Mouse (Mus musculus): ENCODE data around the gene RPS10-NUDT3. TPM values are rescaled to one million over a fixed set of nuclear protein-coding genes. Genes with fewer than 3 reads are reported as not detected.

Gene RPS10-NUDT3
- total RNA-seq, 4 experiments from 2014 or later = 2.0 TPM; not detected in 3

DNA sequence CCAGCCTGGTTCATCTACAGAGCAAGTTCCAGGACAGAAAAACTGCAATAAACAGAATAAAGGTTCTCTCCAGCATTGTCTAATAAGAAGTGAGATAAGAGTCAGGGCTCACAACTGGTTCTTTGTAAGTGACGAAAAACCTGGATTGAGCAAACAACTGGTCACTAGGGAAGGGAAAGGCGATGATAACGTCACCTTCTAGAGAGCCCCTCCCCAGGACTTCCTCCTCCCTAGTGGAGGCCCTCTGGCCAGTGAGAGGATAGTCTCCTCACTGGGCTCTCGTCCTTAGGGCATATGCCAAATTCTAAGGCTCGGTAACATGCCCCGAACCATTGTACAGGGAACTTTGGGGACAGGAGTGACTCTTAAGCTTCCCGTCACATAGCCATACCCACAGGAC, 59.0 kb downstream of the RPS10-NUDT3 start:
- DNase-seq (ENCODE audit: low spot score in 2 of 2) = no peak

DNA sequence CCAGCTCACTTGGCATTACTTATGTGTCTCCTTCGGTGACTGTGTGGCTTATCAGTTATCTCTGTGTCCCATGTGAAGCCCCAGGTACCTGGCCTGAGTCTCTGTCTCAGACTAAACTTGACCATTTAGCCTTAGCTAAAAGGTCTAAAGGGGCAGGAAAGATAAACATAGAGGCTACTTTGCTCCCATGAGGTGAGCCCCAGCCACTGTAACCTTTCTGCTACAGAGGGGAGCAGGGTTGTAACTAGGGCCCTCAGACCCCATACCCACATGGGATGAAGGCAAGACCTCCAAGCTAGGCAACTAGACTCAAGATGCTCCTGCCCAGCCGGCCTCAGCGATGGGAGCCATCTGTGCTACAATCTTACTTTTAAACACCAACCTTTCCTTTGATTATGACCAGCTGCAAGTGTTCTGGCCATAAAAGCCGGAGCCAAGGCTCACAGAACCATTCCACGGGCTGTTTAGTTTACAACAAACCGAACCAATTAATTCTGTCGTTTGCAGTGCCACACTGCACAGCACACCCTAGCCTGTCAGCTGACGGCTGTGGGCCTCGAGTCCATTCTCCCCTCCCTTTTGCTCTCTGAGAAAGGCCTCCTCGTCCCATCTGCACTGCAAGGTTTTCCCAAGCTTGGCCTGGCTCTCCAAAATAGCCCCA, 59.8 kb downstream of the RPS10-NUDT3 start:
- no peak for DNase-seq (ENCODE audit: low spot score in 2 of 2)

DNA sequence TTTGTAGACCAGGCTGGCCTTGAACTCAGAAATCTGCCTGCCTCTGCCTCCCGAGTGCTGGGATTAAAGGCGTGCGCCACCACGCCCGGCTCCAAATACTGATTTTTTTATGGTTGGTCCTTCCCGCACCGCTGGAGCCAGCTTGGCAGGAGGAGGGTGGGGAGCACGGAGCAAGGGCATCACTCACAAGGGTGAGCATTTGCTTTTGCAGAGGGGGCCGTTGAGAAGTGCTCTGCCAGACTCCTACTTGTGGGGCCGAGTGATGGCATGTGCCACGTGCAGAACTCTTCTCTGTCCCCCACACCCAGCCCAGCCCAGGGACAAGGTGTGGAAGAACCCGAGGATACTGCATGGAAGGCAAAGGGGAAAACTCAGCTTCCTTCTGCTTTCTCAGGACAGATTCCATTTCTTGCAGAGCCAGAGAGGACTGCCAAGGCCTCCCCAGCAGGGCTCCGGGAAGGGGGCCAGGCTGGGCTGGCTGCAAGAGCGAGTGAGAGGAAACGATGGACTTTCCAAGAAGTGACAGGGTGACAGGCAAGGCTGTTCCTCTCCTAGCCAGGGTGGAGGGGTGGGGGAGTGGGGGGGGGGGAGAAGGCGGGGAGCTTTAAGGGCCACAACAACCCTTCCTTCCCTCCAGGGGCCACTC, 60.4 kb downstream of the RPS10-NUDT3 start:
- DNase-seq (ENCODE audit: low spot score in 2 of 2) = peak in 1 of 2 experiments; percentile 67

DNA sequence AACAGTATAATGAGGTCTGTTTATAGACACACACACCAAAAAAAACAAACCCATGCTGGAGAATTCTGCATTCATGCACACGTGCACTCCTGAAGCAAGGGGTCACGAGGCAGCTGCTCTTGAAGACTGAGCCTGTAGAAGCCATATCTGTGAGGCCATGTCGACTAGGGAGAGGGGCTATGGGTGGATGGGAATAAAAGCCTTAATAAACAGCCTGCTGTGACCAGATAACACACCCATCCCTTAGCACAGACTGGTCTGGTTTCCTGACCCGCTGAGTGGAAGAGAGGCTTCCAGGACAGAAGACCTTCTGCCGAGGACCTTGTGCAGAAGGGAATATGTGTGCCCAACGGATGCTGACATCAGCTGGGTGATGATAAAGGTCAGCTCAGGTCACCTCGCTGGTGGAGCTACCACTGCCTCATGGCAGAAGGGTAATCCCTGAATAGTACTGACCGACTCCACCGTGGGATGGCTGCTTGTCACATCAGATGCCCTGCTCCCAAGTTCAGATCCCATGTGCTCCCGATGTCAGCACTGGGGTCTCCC, 61.2 kb downstream of the RPS10-NUDT3 start:
- DNase-seq (ENCODE audit: low spot score in 2 of 2) = no peak

DNA sequence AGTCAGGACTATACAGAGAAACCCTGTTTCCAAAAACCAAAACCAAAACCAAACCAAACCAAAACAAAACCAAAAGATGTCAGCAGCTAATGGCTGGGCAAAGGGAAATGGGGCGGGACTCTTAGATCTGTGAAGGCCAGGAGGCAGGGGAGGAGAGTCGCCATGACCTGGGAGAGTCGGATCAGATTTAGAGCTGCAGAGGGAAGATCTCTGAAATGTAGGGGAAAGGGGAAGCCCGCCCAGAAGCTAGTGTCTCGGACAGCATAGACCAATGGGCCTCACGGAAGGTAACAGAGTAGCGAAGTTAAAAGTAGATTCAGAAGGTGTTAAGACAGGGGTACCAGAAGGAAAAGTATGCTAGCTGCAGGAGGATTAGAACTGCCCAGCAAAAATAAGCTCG, 63.7 kb downstream of the RPS10-NUDT3 start:
- no peak for DNase-seq (ENCODE audit: low spot score in 2 of 2)

DNA sequence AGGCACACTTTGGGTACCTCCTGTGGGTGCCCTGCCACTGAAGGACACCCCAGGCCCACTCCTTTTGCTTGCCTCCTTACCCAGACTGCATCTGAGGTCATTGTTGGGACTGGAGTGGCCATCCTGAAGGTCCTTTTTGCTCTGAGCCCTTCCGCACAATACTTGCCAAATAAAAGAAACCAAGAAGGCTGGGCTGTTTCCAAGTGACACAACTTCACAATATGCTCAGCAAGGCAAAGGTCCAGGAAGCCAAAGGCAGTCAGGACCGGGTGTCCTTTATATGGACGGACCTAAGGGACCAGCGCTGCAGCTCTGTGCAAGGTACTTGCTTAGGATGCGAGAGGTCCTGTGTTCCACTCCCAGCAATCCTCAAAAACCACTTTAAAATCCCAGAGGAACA, 66.8 kb downstream of the RPS10-NUDT3 start:
- no peak for DNase-seq (ENCODE audit: low spot score in 2 of 2)

DNA sequence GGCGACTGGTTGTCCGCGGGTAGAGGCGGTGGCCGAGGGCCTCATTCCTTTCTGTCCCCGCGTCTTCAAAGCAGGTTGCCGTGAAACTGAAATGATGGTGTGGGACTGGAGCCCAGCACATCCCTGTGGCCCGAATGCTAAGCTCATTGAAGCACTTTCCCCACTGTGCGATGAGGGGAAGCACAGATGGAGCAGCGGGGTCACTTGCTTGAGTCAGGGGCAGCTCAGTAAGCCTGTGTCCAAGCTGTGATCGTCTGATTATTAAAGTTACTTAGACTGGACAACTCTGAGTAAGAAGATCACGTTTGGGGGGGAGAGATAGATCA, 69.1 kb downstream of the RPS10-NUDT3 start:
- DNase-seq (ENCODE audit: low spot score in 2 of 2) = no peak

DNA sequence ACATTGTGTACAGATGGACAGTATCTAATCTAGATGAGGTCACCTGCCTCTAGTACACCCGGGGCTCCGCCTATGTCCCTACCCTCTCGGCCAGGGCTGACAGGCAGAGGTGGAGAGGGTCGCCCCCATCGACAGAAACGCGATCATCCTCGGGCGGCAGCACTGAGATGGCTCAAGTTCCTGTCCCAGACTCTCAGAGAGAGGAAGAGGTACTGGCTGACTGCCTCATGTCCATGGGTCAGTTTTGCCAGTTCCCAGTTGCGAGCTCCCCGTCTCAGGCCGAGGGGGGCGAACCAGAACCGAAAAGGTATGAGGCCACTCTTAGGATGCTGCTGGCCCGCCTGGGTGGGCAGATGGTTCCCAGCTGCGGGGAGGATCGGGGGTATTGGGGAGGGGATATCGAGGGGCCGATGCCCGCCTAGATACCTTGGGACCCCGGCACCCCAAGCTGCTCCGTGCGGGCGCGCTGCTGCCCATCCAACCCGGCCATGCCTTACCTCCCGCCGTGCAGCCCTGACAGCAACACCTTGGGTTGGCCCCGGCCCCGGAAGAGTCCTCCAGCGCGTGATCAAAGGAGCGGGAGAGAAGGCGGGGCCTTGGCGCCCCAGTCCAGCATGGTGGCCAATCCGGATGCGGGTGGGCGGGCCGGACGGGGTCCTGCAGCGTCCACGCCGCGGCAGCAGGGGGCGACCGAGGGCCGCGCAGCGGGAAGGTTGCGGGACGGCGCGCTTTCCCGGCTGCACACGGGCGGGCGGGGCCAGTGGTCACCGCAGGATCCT, 69.7 kb downstream of the RPS10-NUDT3 start, which contains the start of gene AI413582:
TSS of gene AI413582 (minus strand) at position 594 of the 779 bp plus-strand sequence.
- peak; percentile 88 to 93 for DNase-seq (ENCODE audit: low spot score in 2 of 2)

DNA sequence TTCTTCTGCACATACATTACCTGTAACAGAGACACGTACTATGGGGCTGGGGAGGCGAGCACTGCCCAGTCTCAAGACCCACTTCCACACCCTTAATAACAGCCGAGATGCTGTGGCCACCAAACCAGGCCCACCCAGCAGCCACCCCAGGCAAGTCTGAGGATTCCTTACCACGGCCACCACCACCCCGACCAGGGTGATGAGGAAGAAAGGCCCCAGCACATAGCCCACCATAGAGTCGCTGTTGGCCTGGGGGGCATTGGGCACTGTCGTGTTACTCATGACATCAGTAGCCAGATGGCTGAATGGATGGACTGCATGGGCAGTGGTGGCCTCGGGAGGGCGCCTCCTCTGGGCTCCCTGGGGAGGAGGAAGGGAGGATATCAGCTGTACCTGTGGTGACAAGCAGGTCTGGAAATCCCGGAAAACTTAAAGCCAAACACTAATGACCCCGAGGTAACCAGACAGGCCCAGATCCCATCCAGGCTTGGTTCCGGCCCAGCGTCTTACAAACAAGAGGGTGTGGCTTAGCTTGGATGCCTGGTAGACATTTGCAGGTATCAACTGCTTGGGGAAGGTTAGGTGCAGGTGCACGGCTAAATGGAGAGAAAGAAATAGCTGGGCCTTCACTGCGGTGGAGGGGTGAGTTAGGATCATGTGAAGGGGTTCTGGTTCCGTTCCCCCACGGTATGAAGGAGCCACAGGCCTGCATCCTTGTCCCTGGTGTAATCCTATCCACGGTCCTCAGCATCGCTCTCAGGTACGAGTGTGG, 70.4 kb downstream of the RPS10-NUDT3 start:
- no peak for DNase-seq (ENCODE audit: low spot score in 2 of 2)

DNA sequence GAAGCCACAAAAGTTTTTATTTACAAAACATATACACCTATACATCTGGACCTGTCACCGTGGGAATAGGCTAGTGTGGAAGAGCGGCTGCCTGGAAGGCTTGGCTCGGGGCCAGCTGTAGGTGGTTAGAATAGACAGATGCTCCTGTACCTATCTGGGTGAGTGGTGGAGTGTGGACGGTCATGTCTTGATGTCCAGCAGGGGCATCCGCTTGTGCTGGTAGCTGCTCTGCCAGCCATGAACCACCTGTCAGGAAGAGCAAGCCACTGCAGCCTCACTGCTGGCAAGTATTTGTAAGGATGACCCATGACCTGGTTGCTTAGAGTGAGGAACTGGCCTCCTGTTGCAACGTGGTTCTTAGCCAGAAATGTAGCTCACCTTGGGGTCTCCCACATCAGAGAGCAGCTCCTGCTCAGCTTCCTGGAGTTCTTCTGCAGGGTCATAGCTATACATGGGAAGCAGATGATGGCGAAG, 71.2 kb downstream of the RPS10-NUDT3 start:
- DNase-seq (ENCODE audit: low spot score in 2 of 2) = no peak

DNA sequence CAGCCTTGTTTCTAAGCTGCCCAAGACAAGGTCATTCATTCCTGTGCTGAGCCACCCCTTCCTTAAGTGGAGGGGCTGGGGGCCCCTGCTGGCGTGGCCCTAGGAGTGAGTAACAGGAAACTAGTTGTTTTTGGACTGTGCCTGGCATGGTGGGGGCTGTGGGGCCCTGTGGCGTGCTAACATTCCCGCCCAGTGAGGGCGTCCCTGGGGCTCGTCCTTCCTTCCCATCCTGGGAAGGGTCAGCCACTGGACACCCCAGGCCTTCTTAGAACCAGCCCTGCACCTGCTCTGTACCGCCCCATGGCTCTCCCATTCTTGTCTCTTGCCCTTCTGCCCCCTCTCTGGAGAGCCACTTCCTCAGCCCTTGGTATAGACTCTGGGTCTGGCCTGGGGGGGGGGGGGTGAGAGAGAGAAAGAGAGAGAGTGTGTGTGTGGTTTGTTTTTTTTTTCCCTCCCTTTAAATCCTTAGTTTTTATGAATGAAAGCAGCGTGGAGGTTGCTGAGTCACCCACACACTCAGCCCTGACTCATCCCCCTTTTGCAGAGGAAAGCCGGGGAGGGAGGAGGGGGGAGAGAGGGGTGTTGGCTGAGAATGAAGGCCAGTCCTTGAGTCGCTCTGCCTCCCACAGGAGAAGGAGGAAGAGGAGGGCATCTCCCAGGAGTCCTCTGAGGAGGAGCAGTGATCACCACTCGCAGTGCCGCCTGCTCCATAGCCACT, 73.1 kb downstream of the RPS10-NUDT3 start:
- DNase-seq (ENCODE audit: low spot score in 2 of 2) = peak in 1 of 2 experiments; percentile 82

DNA sequence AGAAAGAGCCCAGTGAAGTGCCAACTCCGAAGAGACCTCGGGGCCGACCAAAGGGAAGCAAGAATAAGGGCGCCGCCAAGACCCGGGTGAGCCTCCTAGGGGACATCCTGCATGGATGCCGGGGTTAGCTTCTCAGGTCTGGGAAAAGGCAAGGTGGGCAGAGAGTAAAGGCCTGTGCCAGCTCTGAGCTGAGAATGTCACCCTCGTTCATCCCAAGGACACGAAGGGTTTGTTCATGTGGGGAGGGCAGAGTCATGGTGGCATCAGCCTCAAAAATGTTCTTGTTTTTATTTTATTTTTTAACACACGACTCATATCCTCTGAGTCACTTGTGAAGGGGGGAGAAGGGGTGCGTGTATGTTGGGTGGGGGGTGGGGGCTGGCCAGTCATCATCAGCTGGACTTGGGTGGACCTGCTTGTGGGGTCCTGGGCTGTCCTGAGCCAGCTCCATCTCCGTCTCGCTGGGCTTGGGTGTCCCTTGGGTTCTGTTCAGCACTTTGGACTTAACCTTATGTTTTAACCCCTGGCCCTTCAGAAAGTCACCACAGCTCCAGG, 74.0 kb downstream of the RPS10-NUDT3 start:
- no peak for DNase-seq (ENCODE audit: low spot score in 2 of 2)

DNA sequence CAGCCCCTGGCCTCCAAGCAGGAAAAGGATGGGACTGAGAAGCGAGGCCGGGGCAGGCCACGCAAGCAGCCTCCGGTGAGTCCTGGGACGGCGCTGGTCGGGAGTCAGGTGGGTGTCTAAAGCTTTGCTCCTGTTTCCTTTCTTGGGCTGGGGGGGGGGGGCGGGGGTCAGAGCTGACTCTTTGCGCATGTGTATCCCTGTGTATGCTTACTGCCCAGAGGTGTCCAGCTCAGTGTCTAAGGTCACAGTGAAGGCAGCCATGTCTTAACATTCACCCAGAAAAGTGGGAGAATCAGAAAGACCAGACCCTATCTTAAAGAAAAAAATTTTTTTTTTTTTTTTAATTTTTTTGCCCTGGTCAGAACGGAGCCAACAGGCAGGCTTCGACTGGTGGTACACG, 75.4 kb downstream of the RPS10-NUDT3 start:
- DNase-seq (ENCODE audit: low spot score in 2 of 2) = no peak

DNA sequence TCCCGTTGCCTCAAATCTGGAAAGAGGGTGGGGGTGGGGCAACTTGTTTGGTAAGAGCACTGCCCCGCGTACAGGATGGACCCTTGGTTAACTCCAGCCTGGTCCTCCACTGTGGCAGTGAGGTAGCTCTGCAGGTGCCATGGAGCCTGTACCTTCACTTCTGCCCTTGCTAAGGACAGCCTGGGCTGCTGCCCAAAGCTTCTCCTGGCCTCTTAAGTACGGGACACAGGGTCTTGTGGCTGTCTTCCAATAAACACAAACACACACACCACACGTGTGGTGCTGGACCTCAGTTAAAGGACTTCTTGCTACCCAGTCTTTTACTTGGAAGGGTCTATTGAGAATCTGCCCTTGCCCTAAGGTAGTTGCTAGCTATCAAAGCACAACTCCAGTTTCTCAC, 76.2 kb downstream of the RPS10-NUDT3 start:
- DNase-seq (ENCODE audit: low spot score in 2 of 2) = no peak

DNA sequence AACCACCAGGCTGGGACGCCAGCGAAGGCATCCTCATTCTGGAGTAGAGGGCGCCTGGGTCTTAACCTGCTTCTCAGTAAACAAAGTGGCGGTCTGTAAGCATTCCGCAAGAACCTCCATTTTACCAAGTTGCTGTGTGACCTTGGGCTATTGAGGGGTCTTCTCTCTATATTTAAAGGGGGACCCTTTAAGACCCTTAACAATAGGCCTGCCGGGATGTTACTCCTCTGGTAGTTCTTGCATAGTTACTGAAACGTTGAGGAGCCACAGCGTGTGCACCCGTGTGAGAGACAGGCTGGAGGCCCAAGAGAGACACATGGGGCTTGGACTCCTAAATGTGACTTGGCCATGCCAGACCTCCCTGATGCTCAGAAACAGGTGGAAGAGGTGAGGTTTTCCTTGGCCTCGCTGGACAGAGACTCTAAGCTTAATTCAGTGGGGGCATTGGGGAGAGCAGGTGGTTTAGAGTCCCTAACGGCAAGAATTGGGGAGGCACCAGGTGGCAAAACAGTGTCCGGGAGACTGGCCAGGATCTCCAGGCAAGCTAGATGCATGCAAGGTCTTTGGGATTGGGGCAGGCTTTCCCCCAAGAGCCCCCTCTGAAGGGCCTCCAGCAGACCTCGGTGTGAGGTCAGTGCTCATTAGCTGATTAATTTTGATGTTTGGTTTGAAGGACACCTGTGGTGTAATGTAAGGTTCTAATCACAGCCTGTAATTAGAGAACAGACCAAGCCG, 76.9 kb downstream of the RPS10-NUDT3 start:
- DNase-seq (ENCODE audit: low spot score in 2 of 2) = no peak

DNA sequence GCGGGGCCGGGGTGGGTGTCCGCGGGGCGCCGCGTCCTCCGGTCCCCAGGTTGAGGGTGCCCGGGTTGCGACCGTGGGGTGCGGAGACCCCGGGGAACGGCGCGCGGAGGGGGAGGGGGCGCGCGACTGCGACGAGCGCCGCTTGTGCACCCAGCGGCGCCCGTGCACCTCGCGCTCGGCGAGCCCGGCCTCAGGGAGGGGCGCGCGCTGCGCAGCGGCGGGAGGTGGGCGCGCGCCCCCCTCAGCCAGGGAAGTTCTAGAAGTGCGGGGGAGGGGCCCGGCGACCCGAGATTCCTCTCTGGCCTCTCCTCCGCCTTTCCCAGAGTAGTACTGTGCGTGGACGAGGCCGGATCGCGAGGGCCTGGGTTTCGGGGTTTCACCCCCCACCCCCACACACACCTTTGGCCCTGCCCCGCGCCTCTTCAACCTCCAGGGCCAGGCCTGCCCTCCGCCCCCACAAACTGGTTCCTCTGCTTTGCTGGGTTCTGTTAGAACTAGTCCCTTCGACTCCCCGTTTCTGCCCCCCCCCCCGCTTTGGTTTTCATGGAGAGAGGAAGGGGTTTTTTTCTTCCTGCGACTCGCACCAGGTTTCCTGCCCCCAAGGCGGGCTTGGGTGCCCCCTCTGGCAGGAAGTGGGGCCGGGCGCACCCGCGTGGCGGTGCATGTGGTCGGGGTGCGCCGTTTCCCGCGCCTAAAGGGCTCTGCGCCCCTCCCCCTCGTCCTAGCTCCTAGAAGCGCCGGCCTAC, 77.7 kb downstream of the RPS10-NUDT3 start:
- DNase-seq (ENCODE audit: low spot score in 2 of 2) = no peak

DNA sequence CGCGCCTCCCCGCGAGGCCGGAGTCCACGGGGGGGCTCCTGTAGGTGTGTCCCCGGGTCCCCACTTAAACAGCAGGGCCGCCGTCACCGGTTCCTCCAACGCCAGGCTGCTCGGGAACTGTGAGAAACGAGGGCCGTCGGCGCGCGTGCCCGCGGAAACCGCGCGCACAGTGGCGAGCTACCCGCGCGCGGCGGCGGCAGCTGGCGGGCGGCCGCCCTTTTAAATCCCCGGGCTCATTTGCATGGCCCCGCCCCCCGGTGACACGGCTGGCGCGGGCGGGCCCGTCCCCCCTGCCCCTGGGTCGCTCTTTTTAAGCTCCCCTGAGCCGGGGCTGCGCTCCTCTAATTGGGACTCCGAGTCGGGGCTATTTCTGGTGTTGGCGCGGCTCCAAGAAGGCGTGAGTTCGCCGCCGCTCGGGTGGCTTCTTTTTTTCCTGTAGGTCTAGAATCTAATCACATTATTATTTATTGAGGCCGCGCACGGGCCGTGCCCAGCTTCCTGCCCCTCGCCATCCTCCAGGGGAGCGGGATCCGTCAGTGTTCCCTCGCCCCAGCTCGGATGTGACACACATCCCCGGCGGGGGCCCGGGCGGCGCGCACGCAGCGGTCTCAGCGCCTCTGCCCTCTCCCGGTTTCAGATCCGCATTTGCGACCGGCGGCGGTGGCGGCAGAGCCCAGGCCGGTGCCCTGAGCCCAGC, 78.6 kb downstream of the RPS10-NUDT3 start, which contains the start of gene Hmga1:
TSS of gene Hmga1 (plus strand) at position 183 of the 697 bp plus-strand sequence.
- DNase-seq (ENCODE audit: low spot score in 2 of 2) = peak; percentile 69 to 72

DNA sequence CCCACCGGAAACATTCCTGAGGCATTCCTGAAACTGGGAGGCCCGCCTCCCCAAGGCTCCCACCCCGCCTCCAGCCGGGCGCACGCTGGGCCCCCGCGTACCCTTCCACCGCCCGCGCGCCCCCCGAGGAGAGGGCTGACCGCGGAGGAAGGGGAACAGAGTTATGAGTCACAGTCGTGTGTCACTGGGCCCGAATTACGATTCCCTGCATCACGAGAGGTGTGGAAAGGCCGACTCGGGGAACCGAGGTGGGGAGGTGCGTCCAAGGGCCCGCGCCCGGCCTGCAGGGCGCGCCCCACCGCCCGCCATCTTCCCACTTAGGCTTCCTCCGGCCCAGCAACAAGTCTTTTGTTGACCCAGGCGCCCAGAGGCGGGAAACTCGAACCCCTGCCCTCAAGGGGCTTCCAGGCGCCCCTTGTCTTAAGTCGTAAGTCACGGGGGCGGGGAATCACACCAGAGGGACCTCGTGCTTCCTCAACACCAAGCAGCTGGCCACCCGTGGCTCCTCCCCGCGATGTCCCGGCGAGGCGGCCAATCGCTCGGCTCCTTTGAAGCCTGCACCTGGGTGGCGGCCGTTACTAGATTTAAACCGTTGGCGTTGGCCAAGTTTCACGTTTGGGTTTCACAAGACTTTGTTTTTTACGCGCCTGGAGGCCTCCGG, 79.4 kb downstream of the RPS10-NUDT3 start:
- no peak for DNase-seq (ENCODE audit: low spot score in 2 of 2)

Measured in left cerebral cortex, adult 8-10 months (tissue).